Mouse (Mus musculus): ENCODE data around the gene Gabrd. TPM values are rescaled to one million over a fixed set of nuclear protein-coding genes. Genes with fewer than 3 reads are reported as not detected.

The Gabrd gene
- polyA plus RNA-seq, 1 experiment from 2014 or later: 0.07 TPM

DNA sequence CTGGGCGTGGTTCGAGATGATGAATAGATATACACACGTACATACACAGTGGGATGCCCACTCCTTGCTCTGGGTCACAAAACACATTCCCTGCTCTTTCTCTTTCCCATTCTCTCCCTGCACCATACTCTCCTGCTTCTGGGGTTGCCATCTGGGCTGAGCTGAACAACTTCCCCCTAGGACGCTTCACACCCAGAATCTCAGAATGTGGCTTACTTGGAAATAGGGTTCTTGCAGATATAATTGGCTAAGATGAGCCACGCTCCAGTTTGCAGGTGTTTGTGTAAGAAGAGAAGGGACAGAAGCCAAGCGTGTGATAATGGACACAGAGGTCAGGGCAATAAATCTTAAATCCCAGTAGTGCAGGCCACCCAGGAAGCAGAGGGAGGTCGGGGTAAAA, 15.9 kb downstream of the Gabrd start:
- no peak for ATAC-seq (ENCODE audit: borderline replicate concordance, extremely low read depth, low FRiP score, low TSS enrichment)
- Histone ChIP-seq H3K27me3 (no peaks in the 10 kb centered on the region), H3K4me3 (no peak overlapping the region), H3K9me3 (no peaks in the 10 kb centered on the region), H3K4me2 (no peak overlapping the region), H3K36me3 (no peaks in the 10 kb centered on the region), H3K27ac (no peak overlapping the region), H3K9ac (no peak overlapping the region), H3K4me1 (no peaks in the 10 kb centered on the region)
- WGBS: 34% methylated on average over 7 of the region's 7 CpGs

DNA sequence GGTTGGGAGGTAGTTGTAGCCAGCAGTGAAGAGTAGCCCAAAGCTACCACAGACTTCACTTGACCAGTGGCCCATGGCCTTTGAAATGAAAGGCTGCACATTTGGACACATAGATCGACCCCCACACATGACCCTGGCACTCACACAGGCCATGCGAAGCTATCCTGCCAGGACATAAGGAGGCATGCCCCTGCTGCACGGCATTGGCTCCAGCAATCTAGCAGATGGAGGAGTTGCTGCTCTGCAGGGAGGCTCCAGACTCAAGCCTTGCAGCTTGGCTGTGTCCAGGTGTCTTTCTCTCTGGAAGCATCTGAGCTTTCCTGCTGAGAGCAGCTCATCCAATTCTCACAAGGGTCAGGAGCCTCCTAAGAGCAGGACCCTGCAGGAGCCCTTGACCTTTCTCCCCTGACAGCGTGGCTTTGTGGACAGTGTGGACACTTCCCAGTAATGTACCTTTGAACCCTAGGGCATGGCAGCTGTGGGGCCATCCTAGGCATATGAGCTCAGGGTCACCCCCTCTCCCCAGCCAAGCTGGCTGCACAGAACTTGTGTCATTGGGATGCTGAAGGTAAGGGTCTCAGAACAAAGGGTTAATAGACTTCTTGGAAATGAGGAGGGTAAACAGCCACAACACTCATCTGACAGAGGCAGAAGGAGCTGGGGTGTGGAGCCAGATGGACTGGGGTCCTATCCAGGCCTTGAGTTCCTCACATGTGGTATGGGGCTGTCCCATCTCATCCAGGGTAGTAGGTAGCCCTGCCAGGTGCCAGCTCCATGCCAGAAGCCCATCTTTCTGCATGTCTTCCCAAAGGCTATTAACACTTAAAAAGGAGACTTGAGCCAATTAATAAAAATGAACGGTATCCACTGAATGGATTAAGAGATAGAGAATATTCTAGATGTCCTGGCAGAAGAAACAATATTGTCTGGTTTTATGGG, 25.8 kb downstream of the Gabrd start:
- no peak overlapping the region for H3K27ac ChIP-seq
- H3K9ac ChIP-seq: no peak overlapping the region

DNA sequence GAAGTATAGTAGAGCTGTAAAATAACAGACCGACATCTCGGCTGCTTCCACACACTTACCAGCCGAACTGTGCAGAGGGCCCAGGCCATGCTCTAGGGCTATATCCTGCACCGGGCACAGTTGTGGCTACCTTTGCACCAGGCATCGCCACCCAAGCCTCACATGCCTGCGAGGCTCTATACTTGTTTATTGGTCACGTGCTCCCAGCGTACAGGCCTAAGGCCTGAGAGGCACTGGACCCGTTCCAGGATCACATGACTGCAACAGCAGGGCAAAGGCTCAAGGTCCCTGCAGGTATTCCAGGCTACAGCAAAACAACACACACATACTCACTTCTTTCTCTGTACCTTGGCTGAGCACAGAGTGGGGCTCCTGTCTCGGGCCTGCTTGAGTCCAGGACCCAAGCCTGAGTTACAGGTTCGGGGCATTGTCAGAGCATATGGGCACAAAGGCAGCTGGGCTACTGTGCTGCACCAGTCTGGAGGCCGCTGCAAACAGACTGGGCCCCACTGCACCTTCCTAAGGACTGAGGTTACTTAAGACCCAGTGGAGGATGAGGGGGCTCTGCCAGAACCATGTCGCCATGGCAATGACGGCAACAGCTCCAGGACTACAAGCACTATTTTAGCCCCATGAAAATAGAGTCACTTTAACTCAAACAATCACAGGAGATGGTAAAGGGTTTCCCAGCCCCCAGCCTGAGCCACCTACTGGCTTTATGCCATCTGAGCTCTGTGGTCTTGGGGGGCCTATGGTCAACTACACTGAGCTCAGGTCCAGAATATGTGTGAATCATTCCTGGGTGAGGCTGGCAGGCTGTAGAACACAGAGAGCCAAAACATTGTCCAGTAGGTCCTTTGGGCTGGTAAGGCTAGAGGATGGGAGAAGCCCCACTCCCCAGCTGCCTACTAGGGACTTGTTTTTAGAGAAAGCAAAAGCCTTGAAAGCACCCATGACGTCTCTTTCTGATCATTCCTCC, 26.9 kb downstream of the Gabrd start:
- Histone ChIP-seq H3K9me3 (no peaks in the 10 kb centered on the region), H3K27me3 (no peaks in the 10 kb centered on the region; the same call in 1 of the 2 replicates), H3K4me1 (no peaks in the 10 kb centered on the region), H3K36me3 (no peaks in the 10 kb centered on the region), H3K4me3 (no peak overlapping the region), H3K27ac (no peak overlapping the region), H3K4me2 (no peak overlapping the region), H3K9ac (no peak overlapping the region)
- WGBS: 83% methylated on average over 15 of the region's 15 CpGs
- ATAC-seq (ENCODE audit: borderline replicate concordance, extremely low read depth, low FRiP score, low TSS enrichment): no peak

More for the DNA sequence above, 25.8 kb downstream of the Gabrd start:
- H3K9me3 ChIP-seq: no peaks in the 10 kb centered on the region
- no peak overlapping the region for H3K4me2 ChIP-seq
- no peaks in the 10 kb centered on the region for H3K4me1 ChIP-seq
- H3K4me3 ChIP-seq: no peak overlapping the region
- no peaks in the 10 kb centered on the region for H3K36me3 ChIP-seq
- no peaks in the 10 kb centered on the region; the same call in 1 of the 2 replicates for H3K27me3 ChIP-seq
- WGBS: 72% methylated on average over 5 of the region's 5 CpGs
- ATAC-seq (ENCODE audit: borderline replicate concordance, extremely low read depth, low FRiP score, low TSS enrichment): no peak

DNA sequence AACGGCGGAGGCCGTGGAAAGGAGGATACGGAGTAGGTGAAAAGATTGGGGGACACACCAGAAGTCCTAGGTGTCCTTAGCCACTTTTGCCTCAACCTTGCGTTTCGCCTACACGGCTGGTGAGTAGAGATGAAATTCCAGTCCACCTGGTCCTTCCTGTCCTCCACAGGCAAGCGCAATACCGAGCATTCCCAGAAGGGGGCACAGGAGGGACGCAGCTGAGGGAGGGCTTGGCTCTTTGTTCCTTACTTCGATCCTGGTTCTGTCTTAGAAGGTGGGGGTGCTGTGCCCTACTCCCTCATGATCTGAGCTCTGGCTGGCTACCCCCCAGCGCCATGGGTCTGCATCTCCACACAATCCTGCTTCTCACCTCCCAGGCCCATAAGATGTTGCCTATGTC, 29.2 kb downstream of the Gabrd start:
- H3K27ac ChIP-seq: no peak overlapping the region
- no peaks in the 10 kb centered on the region for H3K9me3 ChIP-seq
- no peak overlapping the region for H3K4me3 ChIP-seq
- no peak overlapping the region for H3K4me2 ChIP-seq
- no peaks in the 10 kb centered on the region for H3K36me3 ChIP-seq
- H3K27me3 ChIP-seq: peaks cover 8% of the 10 kb centered on the region; the same call in 1 of the 2 replicates
- no peak for ATAC-seq (ENCODE audit: borderline replicate concordance, extremely low read depth, low FRiP score, low TSS enrichment)
- WGBS: 24% methylated on average over 12 of the region's 12 CpGs
- H3K9ac ChIP-seq: no peak overlapping the region
- no peaks in the 10 kb centered on the region for H3K4me1 ChIP-seq

DNA sequence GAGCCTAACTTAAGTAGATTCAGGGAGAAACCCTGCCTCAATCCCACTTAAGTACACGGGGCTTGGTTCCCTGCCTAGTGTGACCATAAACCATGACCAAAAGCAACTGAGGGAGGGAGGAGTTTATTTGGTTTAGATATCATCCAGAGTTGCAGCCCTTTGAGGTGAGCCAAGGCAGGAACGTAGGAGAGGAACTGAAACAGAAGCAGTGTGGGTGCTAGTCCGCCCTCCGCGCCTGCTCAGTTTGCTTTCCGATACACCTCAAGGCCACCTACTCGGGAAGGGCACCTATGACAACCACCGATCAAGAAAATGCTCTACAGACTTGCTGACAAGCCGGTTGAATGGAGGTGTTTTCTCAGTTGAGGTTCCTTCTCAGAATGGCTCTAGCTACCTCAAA, 30.2 kb downstream of the Gabrd start:
- Histone ChIP-seq H3K36me3 (no peaks in the 10 kb centered on the region), H3K27me3 (peaks cover 14% of the 10 kb centered on the region), H3K9me3 (no peaks in the 10 kb centered on the region), H3K4me1 (no peaks in the 10 kb centered on the region), H3K9ac (no peak overlapping the region), H3K4me3 (no peak overlapping the region), H3K4me2 (no peak overlapping the region), H3K27ac (no peak overlapping the region)
- 87% methylated on average over 9 of the region's 9 CpGs for WGBS
- ATAC-seq (ENCODE audit: borderline replicate concordance, extremely low read depth, low FRiP score, low TSS enrichment): no peak

DNA sequence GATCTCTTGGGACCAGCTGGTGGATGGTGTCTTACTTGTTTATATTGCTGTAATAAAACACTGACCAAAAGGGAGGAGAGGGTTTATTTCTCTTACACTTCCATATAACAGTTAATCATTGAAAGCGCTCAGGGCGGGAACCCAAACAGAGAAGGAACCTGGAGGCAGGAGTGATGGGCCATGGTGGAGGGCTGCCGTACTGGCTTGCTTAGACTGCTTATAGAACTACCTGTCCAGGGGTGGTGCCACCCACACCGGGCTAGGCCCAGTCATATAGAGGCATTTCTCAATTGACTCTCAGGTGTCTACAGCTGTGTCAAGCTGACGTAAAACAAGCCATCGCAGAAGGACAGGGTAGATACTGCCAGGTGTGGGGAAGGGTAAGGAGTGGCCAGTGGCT, 31.1 kb downstream of the Gabrd start:
- H3K27ac ChIP-seq: no peak overlapping the region
- no peak; the same call in 1 of the 2 replicates for ATAC-seq (ENCODE audit: borderline replicate concordance, extremely low read depth, low FRiP score, low TSS enrichment)
- H3K9ac ChIP-seq: no peak overlapping the region
- no peak overlapping the region for H3K4me3 ChIP-seq
- H3K27me3 ChIP-seq: peaks cover 24% of the 10 kb centered on the region
- H3K4me2 ChIP-seq: no peak overlapping the region
- no peaks in the 10 kb centered on the region for H3K36me3 ChIP-seq
- H3K4me1 ChIP-seq: no peaks in the 10 kb centered on the region
- WGBS: 68% methylated on average over 6 of the region's 6 CpGs
- no peaks in the 10 kb centered on the region for H3K9me3 ChIP-seq

DNA sequence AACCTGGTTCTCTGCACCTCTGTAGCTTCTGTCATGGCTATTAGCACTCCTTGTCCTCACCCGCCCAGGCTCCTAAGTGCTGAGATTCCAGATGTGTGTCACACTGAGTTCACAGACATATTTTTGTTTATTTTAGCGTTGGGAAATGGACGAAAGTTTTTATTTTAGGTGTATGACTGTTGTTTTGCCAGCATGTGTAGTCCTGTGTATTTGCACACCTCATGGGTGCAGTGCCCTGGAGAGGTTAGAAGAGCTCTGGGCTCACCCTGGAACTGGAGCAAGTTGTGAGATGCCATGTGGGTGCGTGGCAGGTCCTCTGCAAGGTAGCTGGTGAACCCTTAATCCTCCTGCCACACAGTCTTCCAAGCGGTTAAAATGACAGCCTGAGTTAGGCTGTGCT, 35.5 kb downstream of the Gabrd start:
- Histone ChIP-seq H3K4me3 (no peak overlapping the region), H3K36me3 (no peaks in the 10 kb centered on the region), H3K27me3 (peaks cover 59% of the 10 kb centered on the region), H3K27ac (no peak overlapping the region), H3K4me1 (no peaks in the 10 kb centered on the region), H3K9ac (no peak overlapping the region), H3K4me2 (peak overlapping the region; percentile 53), H3K9me3 (no peaks in the 10 kb centered on the region)
- no peak for ATAC-seq (ENCODE audit: borderline replicate concordance, extremely low read depth, low FRiP score, low TSS enrichment)
- WGBS: 26% methylated on average over 5 of the region's 5 CpGs

DNA sequence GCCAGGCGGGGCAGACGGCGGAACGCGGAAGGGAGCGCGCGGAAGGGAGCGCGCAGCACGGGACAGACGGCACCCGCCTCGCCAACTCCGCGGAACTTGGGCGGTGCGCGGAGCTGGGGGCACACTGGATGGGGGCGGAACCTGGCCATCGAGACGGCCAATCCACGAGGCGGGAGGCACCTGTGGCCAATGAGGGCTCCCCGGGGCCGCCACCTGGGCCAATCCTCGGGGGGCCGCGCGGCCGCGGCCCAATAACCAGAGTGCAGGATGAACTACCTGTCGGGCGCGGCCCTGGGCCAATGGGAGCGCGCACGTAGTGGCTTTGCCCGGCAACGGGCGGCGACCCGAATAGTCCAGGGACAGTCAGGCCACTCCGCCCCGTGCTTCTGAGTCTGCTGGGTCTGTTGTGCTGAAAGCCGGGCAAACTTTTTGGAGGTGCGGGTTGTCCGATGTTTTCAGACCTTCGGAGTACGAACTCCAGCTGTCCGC, 36.6 kb downstream of the Gabrd start, which contains the start of gene Prkcz:
Gene Prkcz (minus strand): TSS at position 59 of the 489 bp plus-strand sequence.
- H3K4me2 ChIP-seq: peak within 1 kb of the TSS; percentile 53
- H3K9me3 ChIP-seq: no peaks in the 10 kb centered on the region
- no peaks in the 10 kb centered on the region for H3K36me3 ChIP-seq
- H3K9ac ChIP-seq: peak within 1 kb of the TSS; percentile 29
- H3K27ac ChIP-seq: peak within 1 kb of the TSS; percentile 89
- H3K4me1 ChIP-seq: no peaks in the 10 kb centered on the region
- ATAC-seq (ENCODE audit: borderline replicate concordance, extremely low read depth, low FRiP score, low TSS enrichment): peak; percentile 93
- H3K4me3 ChIP-seq: peak within 1 kb of the TSS; percentile 47
- H3K27me3 ChIP-seq: peaks cover 59% of the 10 kb centered on the region
- WGBS: under 1% methylated on average over 43 of the region's 51 CpGs

DNA sequence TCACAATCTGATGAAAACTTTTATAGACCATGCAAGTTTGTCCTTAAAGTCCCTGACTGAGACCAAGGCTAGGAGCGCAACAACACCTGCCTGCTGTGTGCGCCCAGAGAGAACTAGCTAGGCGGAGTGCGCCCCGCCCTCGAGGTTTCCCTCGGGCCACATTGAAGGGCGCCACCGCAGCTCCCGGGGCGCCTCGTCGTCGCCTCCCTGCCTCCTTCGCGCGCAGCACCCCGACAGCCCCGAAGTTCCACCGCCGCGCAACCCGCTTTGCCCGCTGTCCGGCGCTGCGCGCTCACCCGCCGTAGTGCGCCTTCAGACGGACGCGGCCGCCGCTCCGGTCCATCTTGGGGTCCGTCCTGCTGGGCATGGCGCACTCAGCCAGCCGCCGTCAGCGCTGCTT, 37.1 kb downstream of the Gabrd start:
- WGBS: under 1% methylated on average over 42 of the region's 42 CpGs
- ATAC-seq (ENCODE audit: borderline replicate concordance, extremely low read depth, low FRiP score, low TSS enrichment): no peak
- Histone ChIP-seq H3K9ac (peak overlapping the region; percentile 29), H3K4me1 (no peaks in the 10 kb centered on the region), H3K4me2 (peak overlapping the region; percentile 53), H3K27me3 (peaks cover 59% of the 10 kb centered on the region), H3K27ac (peak overlapping the region; percentile 89), H3K36me3 (no peaks in the 10 kb centered on the region), H3K4me3 (peak overlapping the region; percentile 47), H3K9me3 (no peaks in the 10 kb centered on the region)

DNA sequence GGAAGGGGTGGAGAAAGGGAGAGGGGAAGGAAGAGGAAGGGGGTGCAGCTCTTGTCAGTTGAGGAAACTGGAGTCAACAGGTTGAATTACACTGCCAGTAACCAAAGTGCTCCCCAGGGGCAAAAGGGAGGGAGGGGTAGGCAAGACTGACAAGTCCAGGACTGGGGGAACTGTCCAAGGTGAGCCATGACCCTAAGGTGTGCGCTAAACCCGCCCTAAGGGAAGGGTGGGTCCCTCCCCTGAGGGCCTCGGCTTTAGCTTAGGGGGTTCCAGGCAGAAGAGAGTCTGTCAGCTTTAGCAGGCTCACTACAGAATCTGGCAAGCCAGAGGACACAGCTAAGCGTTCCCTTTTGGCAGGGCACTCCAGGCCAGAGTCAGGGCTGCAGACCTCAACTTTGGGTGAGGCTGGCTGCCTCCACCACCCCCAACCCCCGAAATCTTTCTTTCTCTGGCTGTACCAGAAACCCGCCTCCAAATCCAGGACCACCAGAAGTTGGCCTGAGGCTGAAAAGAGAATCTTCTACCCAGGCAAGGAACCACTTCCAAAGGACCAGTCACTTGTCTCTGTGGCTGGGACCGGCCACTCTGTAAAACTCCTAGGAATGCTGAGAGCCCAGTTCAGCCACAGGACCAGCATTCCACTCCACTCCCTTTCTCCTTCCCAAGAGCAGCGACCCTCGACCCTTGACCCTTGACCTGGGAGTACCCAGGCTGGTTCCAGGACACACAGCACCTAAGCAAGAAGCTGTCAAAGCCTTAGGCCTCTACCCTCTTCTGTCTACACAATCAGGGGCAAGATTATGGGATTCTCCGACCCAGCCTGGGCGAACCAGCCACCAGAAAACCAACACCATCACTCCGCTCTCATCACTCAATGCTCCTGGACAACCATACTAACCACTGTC, 38.1 kb downstream of the Gabrd start:
- Histone ChIP-seq H3K9me3 (no peaks in the 10 kb centered on the region), H3K4me3 (peak overlapping the region; percentile 47), H3K36me3 (no peaks in the 10 kb centered on the region), H3K27ac (no peak overlapping the region), H3K9ac (no peak overlapping the region), H3K4me2 (peak overlapping the region; percentile 53), H3K27me3 (peaks cover 59% of the 10 kb centered on the region), H3K4me1 (no peaks in the 10 kb centered on the region)
- ATAC-seq (ENCODE audit: borderline replicate concordance, extremely low read depth, low FRiP score, low TSS enrichment): no peak
- 29% methylated on average over 12 of the region's 12 CpGs for WGBS

DNA sequence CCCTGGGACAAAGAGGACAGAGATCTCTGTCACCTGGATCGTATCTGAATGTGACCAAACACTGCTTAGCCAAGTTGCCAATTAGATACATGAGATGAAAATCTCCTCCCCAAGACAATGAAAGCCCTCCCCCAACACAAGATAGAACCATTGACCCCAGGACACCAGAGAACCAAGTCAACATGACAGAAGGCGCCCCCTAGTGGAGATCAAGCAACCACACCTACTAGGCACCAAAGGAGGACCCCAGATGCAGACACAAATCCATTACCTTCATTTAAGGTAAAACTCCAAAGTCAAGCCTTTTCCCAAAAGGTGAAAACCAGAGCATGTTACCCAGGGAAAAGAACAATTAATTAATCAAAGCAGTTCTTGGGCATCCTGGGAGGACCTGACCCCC, 40.3 kb downstream of the Gabrd start:
- Histone ChIP-seq H3K4me3 (no peak overlapping the region), H3K36me3 (no peaks in the 10 kb centered on the region), H3K9ac (no peak overlapping the region), H3K4me2 (no peak overlapping the region), H3K27me3 (peaks cover 43% of the 10 kb centered on the region), H3K27ac (no peak overlapping the region), H3K9me3 (no peaks in the 10 kb centered on the region), H3K4me1 (no peaks in the 10 kb centered on the region)
- ATAC-seq (ENCODE audit: borderline replicate concordance, extremely low read depth, low FRiP score, low TSS enrichment): no peak
- WGBS: 49% methylated on average over 2 of the region's 2 CpGs

All from lung, embryonic 15.5 days (tissue).